Mouse (Mus musculus) kidney, embryonic 16.5 days (tissue): ENCODE measurements around the gene Ogt. TPM values are rescaled to one million over a fixed set of nuclear protein-coding genes. Genes with fewer than 3 reads are reported as not detected.

Experiments used
- ATAC-seq: fragments of 200-750 bp; cut with Nextera tagmentation; 2 replicates; pipeline ENCODE4 v1.8.0; 2017; ENCODE audit warnings: moderate TSS enrichment; ENCODE audit not compliant: low FRiP score, low TSS enrichment
- H3K27ac ChIP-seq: fragments of 300-500 bp; sonication (generic); 2 replicates; pipeline ENCODE4 v1.5.1; 2014; ENCODE audit warnings: low read length
- H3K27me3 ChIP-seq: fragments of 300-500 bp; sonication (generic); 2 replicates; pipeline ENCODE4 v1.6.1; 2014; ENCODE audit warnings: low read length, control low read depth, mixed read lengths; ENCODE audit not compliant: insufficient read depth
- H3K36me3 ChIP-seq: fragments of 300-500 bp; sonication (generic); 2 replicates; pipeline ENCODE4 v1.6.1; 2014; ENCODE audit warnings: low read length, control low read depth, mixed read lengths; ENCODE audit not compliant: insufficient read depth
- H3K4me1 ChIP-seq: fragments of 300-500 bp; sonication (generic); 2 replicates; pipeline ENCODE4 v1.6.1; 2014; ENCODE audit warnings: low read length, control low read depth, mixed read lengths; ENCODE audit not compliant: insufficient read depth
- H3K4me2 ChIP-seq: fragments of 300-500 bp; sonication (generic); replicated peaks from 2 replicates; pipeline ENCODE4 v1.6.1; 2014; ENCODE audit warnings: low read depth, low read length
- H3K4me3 ChIP-seq: fragments of 300-500 bp; sonication (generic); 2 replicates; pipeline ENCODE4 v1.5.1; 2014; ENCODE audit warnings: mild to moderate bottlenecking, low read length
- H3K9ac ChIP-seq: fragments of 300-500 bp; sonication (generic); replicated peaks from 2 replicates; pipeline ENCODE4 v1.6.1; 2014; ENCODE audit warnings: low read length
- H3K9me3 ChIP-seq: fragments of 300-500 bp; sonication (generic); 2 replicates; pipeline ENCODE4 v1.6.1; 2016; ENCODE audit warnings: low read length, control low read depth
- WGBS: fragments of 180-500 bp; shearing (Covaris S2); extraction: QIAGEN DNeasy Blood & Tissue Kit; methylation state at CpG from one replicate; pipeline ENCODE4 v1.1.7; 2014; 5-methylcytosine and 5-hydroxymethylcytosine counted together
- polyA plus RNA-seq: library from polyadenylated mRNA; unstranded; fragments of >200 nt; fragmentation: Nextera tagmentation; extraction: Ambion mirVana; gene quantifications from 2 replicates; pipeline ENCODE4 v1.2.1, GENCODE M21; 2015

Ogt gene
- polyA plus RNA-seq, 1 experiment from 2014 or later = 159 TPM

- no peak overlapping the region for H3K4me2 ChIP-seq
- H3K27me3 ChIP-seq = peaks cover 13% of the 10 kb centered on the region; the same call in 1 of the 2 replicates
- no peaks in the 10 kb centered on the region for H3K36me3 ChIP-seq
- WGBS = 72% methylated on average over 12 of the region's 12 CpGs
- no peak overlapping the region for H3K27ac ChIP-seq
- no peak overlapping the region for H3K9ac ChIP-seq
- H3K4me3 ChIP-seq = no peak overlapping the region
- ATAC-seq = no peak
- H3K4me1 ChIP-seq = no peaks in the 10 kb centered on the region
- H3K9me3 ChIP-seq = no peaks in the 10 kb centered on the region
Measured at GRCm38 (mm10) chrX:101732644-101733043, 92.8 kb downstream of the Ogt start.

- ATAC-seq = no peak
- no peak overlapping the region for H3K9ac ChIP-seq
- no peaks in the 10 kb centered on the region for H3K36me3 ChIP-seq
- no peak overlapping the region for H3K27ac ChIP-seq
- H3K4me2 ChIP-seq = no peak overlapping the region
- H3K9me3 ChIP-seq = no peaks in the 10 kb centered on the region
- no peak overlapping the region for H3K4me3 ChIP-seq
- H3K27me3 ChIP-seq = peaks cover 13% of the 10 kb centered on the region; the same call in 1 of the 2 replicates
- H3K4me1 ChIP-seq = no peaks in the 10 kb centered on the region
- WGBS = 78% methylated on average over 2 of the region's 3 CpGs
Measured at GRCm38 (mm10) chrX:101733288-101733687, 93.4 kb downstream of the Ogt start.

- Histone ChIP-seq H3K9me3 (no peaks in the 10 kb centered on the region), H3K4me2 (no peak within 1 kb of the TSS), H3K9ac (no peak within 1 kb of the TSS), H3K4me1 (no peaks in the 10 kb centered on the region), H3K27me3 (peaks cover 13% of the 10 kb centered on the region; the same call in 1 of the 2 replicates), H3K4me3 (no peak within 1 kb of the TSS), H3K36me3 (no peaks in the 10 kb centered on the region), H3K27ac (no peak within 1 kb of the TSS)
- 68% methylated on average over 11 of the region's 11 CpGs for WGBS
- ATAC-seq = no peak
Measured at GRCm38 (mm10) chrX:101733828-101734319, 94.0 kb downstream of the Ogt start, which contains the start of gene Cxcr3. Gene Cxcr3 (minus strand): TSS chrX:101734269.

Other genes starting within 250 kb of the Ogt start
- gene Zmym3, start 219.2 kb upstream of the Ogt start, polyA plus RNA-seq = 30.9 and 31.6 TPM in 2 replicates
- 457 and 479 TPM in 2 replicates for gene Nono, start 210.7 kb upstream of the Ogt start, polyA plus RNA-seq
- 4.0 and 4.8 TPM in 2 replicates for gene Itgb1bp2, start 191.0 kb upstream of the Ogt start, polyA plus RNA-seq
- 14.2 and 14.3 TPM in 2 replicates for gene Taf1, start 107.3 kb upstream of the Ogt start, polyA plus RNA-seq
- gene Cxcr3, start 94.2 kb downstream of the Ogt start, polyA plus RNA-seq = 0.20 and 0.26 TPM in 2 replicates
- gene Gm4779, start 154.4 kb downstream of the Ogt start, polyA plus RNA-seq = 0.22 and 0.24 TPM in 2 replicates
- gene 8030474K03Rik, start 154.6 kb downstream of the Ogt start, polyA plus RNA-seq = 0.22 and 0.33 TPM in 2 replicates
- gene Nhsl2, start 209.3 kb downstream of the Ogt start, polyA plus RNA-seq = 12.0 and 12.1 TPM in 2 replicates